Mouse (Mus musculus): ENCODE results near the gene Ppp2r1b. TPM values are rescaled to one million over a fixed set of nuclear protein-coding genes. Genes with fewer than 3 reads are reported as not detected.
"Not testable (repeated sequence)": the region's sequence is repeated elsewhere in the genome, so short reads cannot be mapped to it uniquely, and the experiment has no call there.

The Ppp2r1b gene
- polyA plus RNA-seq, 1 experiment: 12.5 TPM

- 96% methylated on average over 5 of the region's 5 CpGs for WGBS
- H3K4me1 ChIP-seq (ENCODE audit: control insufficient read depth, insufficient read depth, low read length): no peaks in the 10 kb centered on the region
- TF ChIP-seq CTCF (IDR thresholded peaks at IDR 0.05; ENCODE audit: insufficient read depth, low read length) (no peak), POLR2A (IDR thresholded peaks at IDR 0.05; ENCODE audit: borderline replicate concordance, extremely low read depth, low read depth, low read length) (no peak)
- H3K4me3 ChIP-seq (replicated peaks; ENCODE audit: extremely low read depth, low read depth, low read length): no peak overlapping the region
- DNase-seq: no peak
Measured at GRCm38 (mm10) chr9:50813796-50814195, 31.3 kb upstream of the Ppp2r1b start.

GRCm38 (mm10) chr9:50815666-50816065 is 29.4 kb upstream of the Ppp2r1b start:
- H3K4me3 ChIP-seq (replicated peaks; ENCODE audit: extremely low read depth, low read depth, low read length): no peak overlapping the region
- DNase-seq: no peak
- TF ChIP-seq CTCF (IDR thresholded peaks at IDR 0.05; ENCODE audit: insufficient read depth, low read length) (no peak), POLR2A (IDR thresholded peaks at IDR 0.05; ENCODE audit: borderline replicate concordance, extremely low read depth, low read depth, low read length) (no peak)
- 80% methylated on average over 4 of the region's 4 CpGs for WGBS
- H3K4me1 ChIP-seq (ENCODE audit: control insufficient read depth, insufficient read depth, low read length): no peaks in the 10 kb centered on the region

GRCm38 (mm10) chr9:50816512-50816911 is 28.6 kb upstream of the Ppp2r1b start:
- whole genome bisulfite sequencing: 80% methylated on average over 1 of the region's 1 CpGs
- Histone ChIP-seq H3K4me3 (replicated peaks; ENCODE audit: extremely low read depth, low read depth, low read length) (no peak overlapping the region), H3K4me1 (ENCODE audit: control insufficient read depth, insufficient read depth, low read length) (no peaks in the 10 kb centered on the region)
- DNase-seq: no peak
- TF ChIP-seq POLR2A (IDR thresholded peaks at IDR 0.05; ENCODE audit: borderline replicate concordance, extremely low read depth, low read depth, low read length): no peak

GRCm38 (mm10) chr9:50818050-50818449 is 27.1 kb upstream of the Ppp2r1b start:
- 70% methylated on average over 6 of the region's 6 CpGs for WGBS
- H3K4me3 ChIP-seq (replicated peaks; ENCODE audit: extremely low read depth, low read depth, low read length): no peak overlapping the region
- TF ChIP-seq CTCF (IDR thresholded peaks at IDR 0.05; ENCODE audit: insufficient read depth, low read length): no peak
- TF ChIP-seq POLR2A (IDR thresholded peaks at IDR 0.05; ENCODE audit: borderline replicate concordance, extremely low read depth, low read depth, low read length): no peak
- H3K4me1 ChIP-seq (ENCODE audit: control insufficient read depth, insufficient read depth, low read length): no peaks in the 10 kb centered on the region
- DNase-seq: no peak

GRCm38 (mm10) chr9:50819716-50820115 is 25.4 kb upstream of the Ppp2r1b start:
- no peak overlapping the region for H3K4me3 ChIP-seq (replicated peaks; ENCODE audit: extremely low read depth, low read depth, low read length)
- TF ChIP-seq CTCF (IDR thresholded peaks at IDR 0.05; ENCODE audit: insufficient read depth, low read length) (no peak), POLR2A (IDR thresholded peaks at IDR 0.05; ENCODE audit: borderline replicate concordance, extremely low read depth, low read depth, low read length) (no peak)
- 88% methylated on average over 6 of the region's 6 CpGs for WGBS
- H3K4me1 ChIP-seq (ENCODE audit: control insufficient read depth, insufficient read depth, low read length): no peaks in the 10 kb centered on the region
- no peak for DNase-seq

- H3K4me1 ChIP-seq (ENCODE audit: control insufficient read depth, insufficient read depth, low read length): no peaks in the 10 kb centered on the region
- no peak for TF ChIP-seq CTCF (IDR thresholded peaks at IDR 0.05; ENCODE audit: insufficient read depth, low read length)
- no peak for TF ChIP-seq POLR2A (IDR thresholded peaks at IDR 0.05; ENCODE audit: borderline replicate concordance, extremely low read depth, low read depth, low read length)
- WGBS: 93% methylated on average over 6 of the region's 6 CpGs
- no peak for DNase-seq
- H3K4me3 ChIP-seq (replicated peaks; ENCODE audit: extremely low read depth, low read depth, low read length): no peak overlapping the region
Measured at GRCm38 (mm10) chr9:50821651-50822050, 23.4 kb upstream of the Ppp2r1b start.

- Histone ChIP-seq H3K4me3 (replicated peaks; ENCODE audit: extremely low read depth, low read depth, low read length) (no peak overlapping the region), H3K4me1 (ENCODE audit: control insufficient read depth, insufficient read depth, low read length) (no peaks in the 10 kb centered on the region)
- DNase-seq: no peak
- WGBS: 94% methylated on average over 5 of the region's 5 CpGs
- TF ChIP-seq POLR2A (IDR thresholded peaks at IDR 0.05; ENCODE audit: borderline replicate concordance, extremely low read depth, low read depth, low read length) (no peak), CTCF (IDR thresholded peaks at IDR 0.05; ENCODE audit: insufficient read depth, low read length) (no peak)
Measured at GRCm38 (mm10) chr9:50822216-50822615, 22.9 kb upstream of the Ppp2r1b start.

GRCm38 (mm10) chr9:50823779-50824453 is 21.2 kb upstream of the Ppp2r1b start:
- DNase-seq: no peak
- no peak for TF ChIP-seq CTCF (IDR thresholded peaks at IDR 0.05; ENCODE audit: insufficient read depth, low read length)
- no peak for TF ChIP-seq POLR2A (IDR thresholded peaks at IDR 0.05; ENCODE audit: borderline replicate concordance, extremely low read depth, low read depth, low read length)
- 87% methylated on average over 11 of the region's 11 CpGs for WGBS

GRCm38 (mm10) chr9:50831514-50831913 is 13.6 kb upstream of the Ppp2r1b start:
- TF ChIP-seq CTCF (IDR thresholded peaks at IDR 0.05; ENCODE audit: insufficient read depth, low read length): no peak
- no peak for TF ChIP-seq POLR2A (IDR thresholded peaks at IDR 0.05; ENCODE audit: borderline replicate concordance, extremely low read depth, low read depth, low read length)
- no peak for DNase-seq
- Histone ChIP-seq H3K4me3 (replicated peaks; ENCODE audit: extremely low read depth, low read depth, low read length) (no peak overlapping the region), H3K4me1 (ENCODE audit: control insufficient read depth, insufficient read depth, low read length) (peaks cover 5% of the 10 kb centered on the region; the same call in 1 of the 2 replicates)
- WGBS: 88% methylated on average over 5 of the region's 5 CpGs

More at GRCm38 (mm10) chr9:50823779-50824453, 21.2 kb upstream of the Ppp2r1b start:
- H3K4me3 ChIP-seq (replicated peaks; ENCODE audit: extremely low read depth, low read depth, low read length): no peak overlapping the region
- no peaks in the 10 kb centered on the region for H3K4me1 ChIP-seq (ENCODE audit: control insufficient read depth, insufficient read depth, low read length)

GRCm38 (mm10) chr9:50832162-50832561 is 12.9 kb upstream of the Ppp2r1b start:
- WGBS: 98% methylated on average over 4 of the region's 4 CpGs
- peaks cover 5% of the 10 kb centered on the region; the same call in 1 of the 2 replicates for H3K4me1 ChIP-seq (ENCODE audit: control insufficient read depth, insufficient read depth, low read length)
- no peak for TF ChIP-seq POLR2A (IDR thresholded peaks at IDR 0.05; ENCODE audit: borderline replicate concordance, extremely low read depth, low read depth, low read length)
- no peak for TF ChIP-seq CTCF (IDR thresholded peaks at IDR 0.05; ENCODE audit: insufficient read depth, low read length)
- DNase-seq: no peak
- no peak overlapping the region for H3K4me3 ChIP-seq (replicated peaks; ENCODE audit: extremely low read depth, low read depth, low read length)

GRCm38 (mm10) chr9:50832582-50832981 is 12.5 kb upstream of the Ppp2r1b start:
- WGBS: 90% methylated on average over 2 of the region's 2 CpGs
- DNase-seq; H3K4me1 ChIP-seq (ENCODE audit: control insufficient read depth, insufficient read depth, low read length); H3K4me3 ChIP-seq (replicated peaks; ENCODE audit: extremely low read depth, low read depth, low read length): not testable (repeated sequence)
